Mouse (Mus musculus) R1 (cell line): Measurements from ENCODE around the gene Bmp8a.
"Not testable (repeated sequence)": the region's sequence is repeated elsewhere in the genome, so short reads cannot be mapped to it uniquely, and the experiment has no call there.

Source experiments
- DNase-seq: peaks from one replicate; pipeline ENCODE4 v3.0.0-alpha.2; 2018; ENCODE audit warnings: low read depth, low spot score

Bmp8a gene

DNA sequence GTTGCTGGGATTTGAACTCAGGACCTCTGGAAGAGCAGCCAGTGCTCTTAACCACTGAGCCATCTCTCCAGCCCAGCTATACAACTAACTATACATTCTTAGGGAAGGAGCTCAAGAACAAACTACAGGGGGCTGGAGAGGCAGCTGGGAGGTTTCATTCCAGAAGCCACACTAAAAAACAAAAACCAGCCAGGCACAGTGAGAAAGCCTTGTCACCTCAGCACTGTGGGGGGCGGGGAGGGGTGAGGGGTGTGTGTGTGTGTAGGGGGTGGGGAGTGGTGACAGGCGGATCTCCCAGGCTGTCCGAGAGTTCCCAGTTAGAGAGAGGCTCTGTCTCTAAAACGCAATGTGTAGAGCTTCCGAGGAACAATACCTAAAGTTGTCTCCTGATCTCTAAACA lies 11.7 kb downstream of the Bmp8a start:
- DNase-seq = peak; percentile 92

DNA sequence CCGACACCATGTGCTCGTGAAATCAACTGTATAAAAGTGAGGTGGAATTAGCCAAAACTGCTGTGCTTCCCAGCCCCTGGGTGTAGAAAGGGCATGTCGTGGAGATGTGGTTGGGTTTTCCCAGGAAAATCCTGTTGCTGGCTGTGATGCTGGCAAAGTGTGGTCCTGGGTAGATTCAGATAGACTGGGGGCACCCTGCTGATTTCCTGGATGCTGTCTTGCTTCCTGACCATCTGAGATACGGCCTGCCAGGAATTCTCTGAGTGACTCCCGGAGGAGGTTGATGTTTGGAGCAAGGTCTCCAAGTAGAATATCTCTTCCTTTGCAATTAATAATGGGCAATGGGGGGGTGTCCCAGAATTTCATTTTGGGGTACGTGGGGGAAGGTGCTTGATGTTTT lies 14.1 kb downstream of the Bmp8a start:
- no peak for DNase-seq

DNA sequence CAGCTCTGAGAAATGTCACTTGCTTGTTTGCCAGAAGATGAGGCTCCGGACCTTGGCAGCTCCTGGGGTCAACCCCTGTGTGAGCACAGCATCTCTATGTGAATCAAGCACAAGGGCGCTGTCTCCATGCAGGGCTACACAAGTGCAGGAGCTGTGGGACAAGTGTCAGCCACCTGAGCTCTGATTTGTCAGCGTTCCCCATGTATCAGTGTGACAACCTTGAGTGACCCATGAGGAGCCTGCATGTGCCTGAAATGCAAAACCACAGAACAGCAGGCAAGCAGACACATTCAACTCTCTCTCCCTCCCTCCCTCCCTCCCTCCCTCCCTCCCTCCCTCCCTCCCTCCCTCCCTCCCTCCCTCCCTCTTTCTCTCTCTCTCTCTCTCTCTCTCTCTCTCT lies 15.4 kb downstream of the Bmp8a start:
- no peak for DNase-seq

DNA sequence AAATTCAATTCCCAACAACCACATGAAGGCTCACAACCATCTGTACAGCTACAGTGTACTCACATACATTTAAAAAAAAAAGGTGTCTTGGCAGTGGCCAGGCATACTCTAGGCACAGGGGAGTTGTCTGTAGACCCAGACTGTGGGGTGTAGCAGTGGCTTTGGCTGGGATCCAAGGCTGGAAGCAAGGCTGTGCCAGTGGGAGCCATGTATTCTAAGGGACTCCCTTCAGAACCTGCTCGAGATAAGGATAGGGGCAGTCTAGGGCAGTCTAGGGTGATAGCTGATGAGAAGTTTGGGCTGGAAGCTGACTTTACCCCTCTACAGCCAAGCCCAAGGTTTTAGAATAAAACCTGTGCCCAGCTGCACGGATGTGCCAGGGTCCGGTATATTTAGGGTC lies 17.0 kb downstream of the Bmp8a start:
- no peak for DNase-seq

DNA sequence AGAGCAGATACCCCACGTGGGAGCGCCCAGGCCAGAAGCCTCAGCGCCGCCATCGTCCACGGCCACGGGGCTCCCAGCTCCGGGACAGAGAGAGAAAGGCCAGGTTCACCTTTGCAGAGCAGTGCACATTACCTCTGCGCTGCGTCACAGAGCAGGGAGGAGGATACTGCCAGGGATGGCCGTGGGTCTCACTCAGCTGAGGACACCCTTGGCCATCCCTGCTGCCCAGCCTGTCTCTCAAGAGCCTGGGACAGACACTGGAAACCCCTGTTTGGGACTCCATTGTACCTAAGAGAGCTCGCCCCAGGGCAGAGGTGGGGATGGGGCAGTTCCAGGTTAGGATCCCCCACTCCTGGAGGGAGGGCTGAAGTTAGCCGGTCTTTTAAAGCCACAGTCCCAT lies 19.5 kb downstream of the Bmp8a start, which contains the start of gene Oxct2a:
Gene Oxct2a (minus strand): TSS at position 101 of the 400 bp plus-strand sequence.
- no peak for DNase-seq

DNA sequence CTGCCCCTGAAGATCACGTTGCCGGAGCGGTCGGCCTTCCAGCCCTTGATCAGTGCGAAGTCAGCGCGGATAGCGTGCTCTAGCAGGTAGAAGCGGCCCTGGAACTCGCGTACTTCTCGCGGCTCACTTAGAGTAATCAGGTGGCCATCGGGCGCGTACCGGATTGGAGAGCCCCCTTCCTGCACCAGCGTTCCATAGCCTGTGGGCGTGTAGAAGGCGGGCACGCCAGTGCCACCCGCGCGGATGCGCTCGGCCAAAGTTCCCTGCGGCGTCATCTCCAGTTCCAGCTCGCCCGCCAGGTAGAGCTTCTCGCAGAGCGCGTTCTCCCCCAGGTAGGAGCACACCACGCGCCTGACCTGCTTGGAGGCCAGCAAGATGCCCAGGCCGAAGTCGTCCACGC lies 20.1 kb downstream of the Bmp8a start:
- not testable (repeated sequence) for DNase-seq

DNA sequence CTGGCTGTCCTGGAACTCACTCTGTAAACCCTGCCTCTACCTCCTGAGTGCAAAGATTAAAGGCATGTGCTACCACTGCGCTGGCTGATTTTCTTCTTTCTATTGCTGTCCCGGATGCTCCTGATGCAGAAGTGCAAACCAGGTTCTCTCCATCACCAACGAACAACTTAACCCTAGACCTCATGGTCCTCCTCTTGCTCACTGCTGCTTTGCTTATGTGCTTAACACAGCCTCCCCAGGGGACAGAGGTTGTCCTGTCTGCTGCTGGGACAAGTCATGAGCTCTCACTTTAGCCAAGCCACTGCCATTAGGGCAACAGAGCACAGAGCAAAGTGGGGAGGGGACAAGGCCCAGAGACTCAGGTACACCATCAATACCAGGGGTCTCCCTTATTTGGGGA lies 28.6 kb downstream of the Bmp8a start:
- DNase-seq = no peak

DNA sequence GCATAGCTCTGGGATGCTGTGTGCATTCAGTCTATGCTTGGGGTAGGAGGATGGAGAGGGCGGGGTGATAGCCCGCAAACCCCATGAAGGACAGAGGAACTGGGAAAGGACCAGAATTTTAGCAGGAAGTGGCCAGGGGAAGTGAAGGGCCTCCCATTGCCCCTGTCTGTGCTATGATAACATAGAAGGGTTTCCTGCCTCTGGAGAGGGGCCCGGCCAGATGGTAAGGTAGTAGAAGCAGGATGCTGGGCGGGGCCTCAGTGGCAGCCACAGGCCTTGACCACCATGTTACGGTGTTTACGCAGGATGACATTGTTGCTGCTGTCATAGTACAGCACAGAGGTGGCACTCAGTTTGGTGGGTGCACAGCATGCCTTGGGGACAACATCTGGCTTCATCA lies 30.0 kb downstream of the Bmp8a start:
- no peak for DNase-seq

DNA sequence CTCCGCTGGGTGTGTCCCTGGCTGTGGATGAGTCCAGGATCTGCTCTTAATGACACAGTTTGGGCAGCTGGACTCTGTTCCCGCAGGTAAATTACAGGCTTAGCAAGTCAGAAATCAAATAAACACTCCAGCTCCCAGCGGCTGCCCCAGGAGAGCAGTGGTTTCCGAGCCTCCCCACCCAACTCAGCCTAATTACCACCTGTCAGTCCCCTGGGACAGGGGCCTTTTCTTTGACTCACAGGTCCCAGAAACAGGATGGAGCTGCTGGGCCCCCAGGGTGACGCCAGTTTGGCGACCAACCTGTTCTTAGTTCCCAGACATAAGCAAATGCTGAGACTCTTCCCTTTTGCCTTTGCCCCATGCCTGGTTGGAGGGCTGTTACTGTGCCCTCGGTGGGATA lies 31.2 kb downstream of the Bmp8a start:
- DNase-seq = no peak

DNA sequence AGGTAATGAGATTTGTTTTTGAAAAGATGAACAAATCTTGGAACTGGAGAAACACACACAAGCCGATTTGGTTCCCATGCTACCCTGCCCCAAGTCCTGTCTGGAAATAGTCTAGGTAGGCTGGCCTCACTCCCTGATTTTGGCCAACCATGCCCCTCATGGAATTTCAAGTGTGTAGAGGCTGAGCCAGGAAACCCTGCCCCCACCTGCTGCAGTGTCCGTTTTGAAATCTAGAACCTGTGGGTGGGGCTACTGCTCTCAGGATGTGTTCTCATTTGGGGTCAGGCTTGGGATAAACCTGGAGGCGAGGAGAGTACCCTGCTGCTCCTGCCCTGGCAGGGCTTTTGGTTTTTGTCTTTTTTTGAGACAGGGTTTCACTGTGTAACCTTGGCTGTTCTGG lies 34.8 kb downstream of the Bmp8a start:
- peak; percentile 63 for DNase-seq

DNA sequence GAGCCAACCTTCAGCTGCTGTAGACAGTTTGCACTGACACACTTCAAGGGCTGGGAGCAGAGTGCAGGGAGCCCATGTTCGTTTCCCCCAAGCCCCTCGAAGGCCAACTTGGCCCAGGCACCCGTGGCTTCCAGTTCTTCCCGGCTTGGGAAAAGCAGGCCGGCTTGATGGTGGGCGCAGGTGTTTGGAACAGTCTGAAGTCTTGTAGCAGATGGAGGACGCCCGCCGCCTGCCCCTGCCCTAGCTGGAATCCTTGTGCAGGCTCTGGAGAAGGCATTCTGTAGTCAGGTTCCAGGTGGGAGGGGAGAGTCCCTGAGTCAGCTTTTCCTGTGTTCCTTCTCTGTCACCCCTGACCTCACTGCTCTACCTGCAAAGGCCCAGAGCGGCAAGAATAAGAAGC lies 36.1 kb downstream of the Bmp8a start:
- no peak for DNase-seq

DNA sequence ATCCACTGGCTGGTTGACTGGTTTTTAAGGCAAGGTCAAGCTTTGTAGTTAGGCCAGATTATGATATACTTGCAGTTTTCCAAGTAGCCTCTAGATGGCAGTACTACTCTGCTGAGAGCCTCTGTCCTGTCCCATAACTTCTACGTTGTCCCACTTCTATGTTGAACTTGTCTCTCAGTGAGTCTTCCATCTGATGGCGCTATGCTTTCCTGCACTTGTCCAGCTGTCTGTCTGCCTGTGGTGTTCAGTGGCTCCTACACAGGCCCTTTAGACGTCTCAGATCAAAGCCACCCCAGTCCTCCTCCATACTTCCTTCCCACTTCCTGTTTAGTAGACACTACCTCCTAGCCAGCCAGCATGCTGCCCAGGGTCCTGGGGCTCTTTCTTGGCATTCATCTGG lies 37.3 kb downstream of the Bmp8a start:
- DNase-seq = peak; percentile 81

DNA sequence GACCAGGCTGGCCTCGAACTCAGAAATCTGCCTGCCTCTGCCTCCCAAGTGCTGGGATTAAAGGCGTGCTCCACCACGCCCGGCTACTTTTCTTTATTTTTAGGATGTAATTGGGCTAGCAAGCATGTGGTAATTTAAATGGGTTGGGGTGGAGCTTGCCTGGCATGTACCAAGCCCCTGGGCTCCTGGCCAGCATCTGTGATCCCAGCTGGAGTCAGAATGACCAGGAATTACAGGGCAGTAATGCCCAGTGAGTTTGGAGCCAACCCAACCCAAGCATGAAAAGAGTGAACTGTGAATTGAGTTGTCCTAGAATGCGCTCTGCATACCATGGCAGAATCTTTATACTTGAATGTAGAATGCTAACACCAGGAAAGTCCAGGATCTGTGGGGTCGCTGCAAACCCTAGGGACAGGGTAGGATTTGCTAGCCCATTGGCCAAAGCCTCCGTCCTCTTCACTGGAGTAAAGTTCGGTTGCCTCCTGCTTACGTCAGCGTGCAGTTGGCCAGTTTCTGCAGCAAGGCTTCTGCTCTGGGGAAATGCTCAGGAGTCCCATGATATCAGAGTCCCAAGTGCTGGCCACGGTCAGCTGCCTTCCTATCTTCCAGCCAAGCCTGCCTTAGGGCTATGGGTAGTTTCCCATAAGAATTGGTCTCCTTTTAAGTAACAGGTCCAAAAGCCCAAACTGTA lies 43.9 kb downstream of the Bmp8a start:
- no peak for DNase-seq

DNA sequence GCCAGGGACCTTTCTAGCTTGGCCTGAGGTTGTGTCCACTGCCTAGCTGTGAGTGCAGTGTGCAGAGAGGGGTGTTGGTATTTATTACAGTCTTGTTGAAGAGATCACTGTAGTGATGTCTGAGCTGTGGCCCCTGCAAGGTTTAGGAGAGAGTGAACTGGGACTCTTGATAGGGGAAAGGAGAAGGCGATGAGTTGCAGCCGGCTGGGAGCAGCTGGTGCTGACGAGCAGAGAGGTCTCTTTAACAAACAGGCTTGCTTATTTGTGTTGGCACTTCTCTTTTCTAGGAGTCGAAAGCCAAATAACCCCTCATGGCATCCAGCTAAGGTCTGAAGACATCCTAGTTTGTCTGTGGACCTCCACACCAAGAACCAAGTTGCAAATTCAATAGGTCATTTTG lies 44.8 kb downstream of the Bmp8a start:
- no peak for DNase-seq

DNA sequence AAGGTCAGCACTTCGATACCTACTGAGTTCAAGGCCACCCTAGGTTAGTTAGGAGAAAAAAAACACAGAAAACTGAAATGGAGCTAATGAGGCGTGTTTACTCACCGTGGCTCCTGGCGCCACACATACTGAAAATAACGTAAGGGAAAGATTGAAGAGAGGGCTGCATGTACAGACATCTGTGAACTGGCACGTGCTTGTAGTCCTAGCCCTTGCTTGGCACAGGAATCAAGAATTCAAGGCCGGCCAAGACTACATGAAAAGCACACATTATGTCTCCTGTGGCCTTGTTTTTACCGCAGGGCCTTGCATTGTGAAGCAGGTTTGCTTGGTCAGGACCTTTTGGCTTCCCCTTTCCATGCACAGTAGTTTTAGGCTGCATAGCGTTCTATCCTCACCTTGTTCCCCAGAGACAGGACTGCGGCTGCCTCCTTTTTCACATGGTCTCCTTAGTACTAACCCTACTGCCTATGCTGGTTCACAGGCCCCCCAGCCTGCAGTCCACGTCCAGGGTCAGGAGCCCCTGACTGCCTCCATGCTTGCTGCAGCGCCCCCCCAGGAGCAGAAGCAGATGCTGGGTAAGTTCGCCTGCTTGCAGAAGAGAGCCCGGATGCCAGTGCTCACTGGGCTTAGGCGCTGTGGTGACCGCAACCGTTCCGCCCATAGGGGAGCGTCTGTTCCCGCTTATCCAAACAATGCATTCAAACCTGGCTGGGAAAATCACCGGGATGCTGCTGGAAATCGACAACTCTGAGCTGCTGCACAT lies 45.7 kb downstream of the Bmp8a start:
- DNase-seq = no peak

DNA sequence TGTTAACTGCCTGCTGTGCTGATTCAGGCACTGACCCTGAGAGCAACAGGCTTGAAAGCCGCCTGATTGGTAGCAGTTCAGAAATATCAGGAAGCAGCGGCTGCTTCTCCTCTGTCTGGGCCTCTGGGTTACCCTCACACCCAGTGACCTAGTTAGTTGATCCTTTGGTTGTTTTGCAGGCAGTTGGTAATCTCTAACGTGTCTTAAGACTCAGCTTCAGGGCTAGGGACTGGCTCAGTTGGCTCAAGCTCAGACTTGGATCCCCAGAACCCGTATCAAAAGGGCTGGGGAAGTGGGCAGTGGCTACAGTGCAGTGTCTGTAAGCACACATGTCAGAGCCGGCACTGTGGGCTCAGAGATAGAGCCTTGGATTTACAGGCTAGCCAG lies 46.9 kb downstream of the Bmp8a start:
- DNase-seq = no peak

DNA sequence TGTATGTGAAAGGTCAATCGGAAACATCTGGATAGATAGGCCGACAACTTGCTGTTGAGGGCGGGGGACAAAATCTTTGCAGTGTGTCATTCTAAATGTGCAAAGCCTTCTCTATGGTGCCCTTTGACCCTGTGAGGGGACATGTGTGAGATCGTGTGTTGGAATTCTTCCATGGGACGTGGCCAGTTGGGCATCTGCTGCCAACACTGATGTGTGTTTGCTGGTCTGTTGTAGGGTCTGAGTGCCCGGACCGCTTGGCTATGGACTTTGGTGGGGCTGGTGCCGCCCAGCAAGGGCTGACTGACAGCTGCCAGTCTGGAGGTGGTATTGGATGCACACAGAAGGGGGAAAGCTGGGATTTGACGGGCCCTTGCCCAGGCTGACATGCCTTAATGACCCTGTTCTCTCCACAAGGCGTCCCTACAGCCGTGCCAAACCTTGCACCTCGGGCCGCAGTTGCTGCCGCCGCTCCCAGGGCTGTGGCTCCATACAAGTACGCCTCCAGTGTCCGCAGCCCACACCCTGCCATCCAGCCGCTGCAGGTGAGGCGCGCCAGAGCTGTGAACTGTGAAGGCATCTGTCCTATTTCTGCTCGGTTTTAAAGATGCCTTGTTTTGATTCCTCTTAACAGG lies 47.4 kb downstream of the Bmp8a start:
- no peak for DNase-seq

DNA sequence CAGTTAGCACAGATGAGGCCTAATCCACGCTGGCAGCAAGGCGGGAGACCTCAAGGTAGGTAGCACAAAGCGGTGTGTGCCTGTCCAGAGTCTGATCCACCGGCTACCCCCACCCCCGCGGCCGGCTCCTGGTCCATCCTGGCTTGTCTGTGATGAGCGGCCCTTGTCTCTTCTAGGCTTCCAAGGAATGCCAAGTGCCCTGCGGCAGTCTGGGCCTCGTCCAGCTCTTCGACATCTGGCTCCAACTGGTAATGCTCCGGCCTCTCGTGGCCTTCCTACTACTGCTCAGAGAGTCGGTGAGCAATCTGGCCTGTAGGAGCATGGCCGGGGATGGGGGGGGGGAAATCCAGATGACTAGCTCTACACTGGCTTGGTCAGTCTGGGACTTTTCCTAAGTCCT lies 48.0 kb downstream of the Bmp8a start:
- DNase-seq = not testable (repeated sequence)

DNA sequence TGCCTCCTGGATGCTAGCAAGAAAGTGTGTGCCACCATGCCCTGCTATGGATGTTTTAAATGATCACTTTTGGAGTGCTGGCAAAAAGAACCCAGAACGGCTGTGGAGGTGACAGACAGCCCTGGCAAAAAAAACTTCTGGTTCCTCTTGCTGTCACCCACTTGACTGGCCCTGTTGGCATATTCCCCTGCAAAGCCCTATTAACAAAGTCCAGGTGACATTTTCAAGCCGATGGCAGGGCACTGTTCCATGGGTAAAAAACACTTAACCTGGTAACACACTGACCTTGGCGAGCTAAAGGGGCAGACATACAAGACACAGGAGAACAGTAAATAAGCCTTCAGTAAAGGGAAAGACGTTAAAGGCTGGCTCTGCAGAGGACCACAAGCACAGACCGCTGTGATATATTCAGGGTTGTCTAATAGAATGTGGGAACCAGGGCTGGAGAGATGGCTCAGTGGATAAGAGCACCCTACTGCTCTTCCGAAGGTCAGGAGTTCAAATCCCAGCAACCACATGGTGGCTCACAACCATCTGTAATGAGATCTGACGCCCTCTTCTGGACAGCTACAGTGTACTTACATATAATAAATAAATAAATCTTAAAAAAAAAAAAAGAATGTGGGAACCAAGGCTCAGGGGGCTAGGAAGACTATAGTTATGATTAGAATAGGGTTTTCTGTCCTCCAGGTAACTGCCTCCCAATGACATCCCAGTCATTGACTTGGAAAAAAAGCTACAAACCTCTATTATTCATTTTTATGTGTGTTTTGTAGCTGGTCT lies 49.2 kb downstream of the Bmp8a start:
- DNase-seq = no peak

DNA sequence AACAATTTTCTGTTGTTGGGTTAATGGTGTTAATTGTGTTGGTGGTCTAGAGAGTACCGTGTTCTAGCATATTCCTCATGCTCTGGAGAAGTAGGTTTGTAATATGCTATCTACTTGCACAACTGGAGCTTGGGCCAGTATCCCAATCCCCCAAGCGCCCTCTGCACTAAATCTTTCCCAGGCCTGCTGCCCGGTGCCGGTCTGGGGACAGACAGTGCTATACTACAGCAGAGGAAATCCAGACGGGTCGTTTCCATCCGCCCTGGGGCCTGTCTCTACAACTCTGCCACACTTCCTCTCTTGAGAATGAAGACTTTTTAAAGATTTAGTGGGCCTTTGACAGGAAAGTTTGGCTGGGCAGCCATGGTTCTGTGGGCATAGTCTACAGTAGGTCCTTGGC lies 50.1 kb downstream of the Bmp8a start:
- no peak for DNase-seq

DNA sequence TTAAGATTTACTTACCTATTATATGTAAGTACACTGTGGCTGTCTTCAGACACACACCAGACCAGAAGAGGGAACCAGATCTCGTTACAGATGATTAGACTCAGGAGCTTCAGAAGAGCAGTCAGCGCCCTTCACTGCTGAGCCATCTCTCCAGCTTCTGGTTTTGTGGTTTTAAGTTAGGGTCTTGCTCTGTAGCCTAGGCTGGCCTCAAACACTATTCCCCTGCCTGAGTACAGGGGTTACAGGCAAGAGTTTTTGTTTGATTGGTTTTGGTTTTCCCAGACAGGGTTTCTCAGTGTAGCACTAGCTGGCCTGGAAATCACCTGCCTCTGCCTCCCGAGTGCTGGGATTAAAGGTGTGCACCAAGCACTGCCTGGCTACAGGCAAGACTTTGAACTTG lies 50.7 kb downstream of the Bmp8a start:
- DNase-seq = no peak

DNA sequence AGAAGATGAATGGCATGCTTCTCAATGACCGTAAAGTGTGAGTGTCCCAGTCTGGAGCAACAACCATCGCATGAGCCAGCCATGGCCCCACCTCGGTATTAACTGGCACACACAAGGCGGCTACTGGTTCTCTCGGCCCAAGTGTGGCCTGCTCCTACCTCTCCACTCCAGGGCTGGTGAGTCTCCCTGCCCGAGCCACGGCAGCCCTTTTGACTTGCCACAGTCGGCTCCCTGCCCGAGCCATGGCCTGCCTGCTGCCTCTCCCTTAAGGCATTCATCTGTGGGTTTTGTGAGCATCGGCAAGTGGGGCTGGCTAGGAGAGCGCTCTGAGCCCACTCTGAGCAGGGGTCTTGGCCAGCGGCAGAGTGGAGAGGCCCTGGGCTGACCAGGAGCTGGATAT lies 54.0 kb downstream of the Bmp8a start:
- DNase-seq = no peak
